Comparison of ENCODE assay signal across 8 mouse cellular contexts in the genomic region with DNA sequence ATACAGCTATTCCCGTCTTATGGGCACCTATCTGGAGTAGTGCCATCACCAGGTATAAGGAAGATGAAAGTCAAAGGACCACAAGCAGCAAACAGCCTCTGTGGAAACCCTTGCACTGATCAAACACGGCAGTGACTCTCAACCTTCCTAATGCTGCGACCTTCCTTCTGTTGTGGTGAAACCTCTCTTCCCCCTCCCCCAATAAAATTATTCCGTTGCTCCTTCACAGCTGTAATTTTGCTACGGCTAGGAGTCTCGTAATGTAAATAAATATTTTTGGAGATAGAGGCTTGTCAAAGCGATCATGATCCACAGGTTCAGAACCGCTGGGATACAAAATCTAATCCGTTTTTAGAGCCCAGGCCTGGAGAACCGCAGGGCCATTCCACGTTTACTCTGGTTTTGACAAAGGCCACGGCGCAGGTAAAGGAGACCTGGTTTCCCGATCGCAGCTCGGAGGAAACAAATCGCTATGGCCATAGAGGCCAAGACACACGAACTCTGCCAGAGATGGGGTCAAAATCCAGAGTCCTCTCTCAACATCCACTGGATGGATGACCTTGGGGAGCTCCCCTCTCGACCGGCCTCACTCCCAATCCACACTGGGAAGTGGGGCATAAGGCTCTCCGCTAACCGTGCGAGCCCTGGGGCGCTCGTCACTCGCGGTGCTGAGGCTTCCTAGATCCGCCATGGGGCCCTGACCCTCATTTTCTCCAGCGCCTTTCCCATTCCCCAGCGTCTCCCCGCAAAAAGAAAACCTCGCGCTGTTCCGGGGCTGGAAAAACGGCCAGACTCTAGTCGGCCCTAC. TPM values are rescaled to one million over a fixed set of nuclear protein-coding genes. Genes with fewer than 3 reads are reported as not detected.
A peak's percentile ranks its signal among the peaks of the same experiment; 100 is the strongest.
DNase-seq lines count a peak whose midpoint lies in the region; ATAC-seq and TF ChIP-seq lines count a peak whose summit lies in the region.

No protein-coding gene starts in this region.

- TF ChIP-seq POLR2A in testis, adult 2 months (IDR thresholded peaks at IDR 0.05; ENCODE audit: control insufficient read depth, low read depth, low read length), result no peak
- TF ChIP-seq POLR2A in embryonic fibroblast, embryonic 13.5 days (IDR thresholded peaks at IDR 0.05; ENCODE audit: low read depth, low read length), result no peak

- H3K27ac ChIP-seq in testis, adult 2 months (ENCODE audit: control insufficient read depth, insufficient read depth, low read depth, low read length), result peak overlapping the region; percentile 93
- peak overlapping the region; percentile 34 for H3K27ac ChIP-seq in embryonic fibroblast, embryonic 13.5 days (ENCODE audit: insufficient read depth, low read length)
- peak overlapping the region; percentile 93 for H3K27ac ChIP-seq in intestine, postnatal 0 days (ENCODE audit: low read depth, low read length)

- H3K4me3 ChIP-seq in testis, adult 2 months (ENCODE audit: control insufficient read depth, low read depth, low read length), result peak overlapping the region; percentile 90
- peak overlapping the region; percentile 92 for H3K4me3 ChIP-seq in embryonic fibroblast, embryonic 13.5 days (ENCODE audit: insufficient read depth, low read length)
- H3K4me3 ChIP-seq in intestine, postnatal 0 days (ENCODE audit: low read depth, low read length), result peak overlapping the region; percentile 94

- peak; percentile 28; the same call in 1 of the 2 replicates for ATAC-seq in frontal cortex, adult (ENCODE audit: low TSS enrichment)
- peak; percentile 60 for ATAC-seq in intestine, postnatal 0 days
- ATAC-seq in megakaryocyte progenitor cell, adult 5-6 weeks (replicated peaks; ENCODE audit: poor library complexity), result peak; percentile 40

- H3K36me3 ChIP-seq in testis, adult 2 months (ENCODE audit: control insufficient read depth, insufficient read depth, low read length), result no peaks in the 10 kb centered on the region; the same call in 1 of the 2 replicates
- peaks cover 24% of the 10 kb centered on the region for H3K36me3 ChIP-seq in intestine, postnatal 0 days (ENCODE audit: control insufficient read depth, insufficient read depth)

- DNase-seq in frontal cortex, postnatal 10 days (ENCODE audit: low spot score in 2 of 2), result no peak
- DNase-seq in testis, postnatal 10 days (ENCODE audit: low spot score), result no peak
- DNase-seq in urinary bladder, postnatal 10 days (ENCODE audit: low spot score), result no peak

- H3K9ac ChIP-seq in intestine, postnatal 0 days (ENCODE audit: low read depth, low read length), result peak overlapping the region; percentile 96

- H3K9me3 ChIP-seq in intestine, postnatal 0 days (ENCODE audit: control insufficient read depth), result no peaks in the 10 kb centered on the region

- H3K4me2 ChIP-seq in intestine, postnatal 0 days (replicated peaks; ENCODE audit: low read depth), result peak overlapping the region; percentile 86

- H3K4me1 ChIP-seq in testis, adult 2 months (ENCODE audit: control insufficient read depth, insufficient read depth, low read length), result peaks cover 2% of the 10 kb centered on the region; the same call in 1 of the 2 replicates
- H3K4me1 ChIP-seq in embryonic fibroblast, embryonic 13.5 days (ENCODE audit: control insufficient read depth, insufficient read depth, low read length), result peaks cover 2% of the 10 kb centered on the region
- H3K4me1 ChIP-seq in intestine, postnatal 0 days (replicated peaks; ENCODE audit: control insufficient read depth, insufficient read depth, low read length), result no peaks in the 10 kb centered on the region

- TF ChIP-seq CTCF in testis, adult 2 months (IDR thresholded peaks at IDR 0.05; ENCODE audit: control insufficient read depth, insufficient read depth, insufficient replicate concordance, low read depth, low read length), result no peak
- no peak for TF ChIP-seq CTCF in embryonic fibroblast, embryonic 13.5 days (IDR thresholded peaks at IDR 0.05; ENCODE audit: borderline replicate concordance, insufficient read depth, low read length)
- TF ChIP-seq CTCF in intestine, postnatal 0 days (IDR thresholded peaks at IDR 0.05; ENCODE audit: low read depth), result no peak

- WGBS in intestine, postnatal 0 days, result under 1% methylated on average over 36 of the region's 36 CpGs

- H3K27me3 ChIP-seq in testis, adult 2 months (ENCODE audit: control insufficient read depth, insufficient read depth, low read length), result no peaks in the 10 kb centered on the region
- H3K27me3 ChIP-seq in intestine, postnatal 0 days (replicated peaks; ENCODE audit: control insufficient read depth, insufficient read depth, low read length), result no peaks in the 10 kb centered on the region

RNA-seq across cellular contexts. Expression of a gene that starts 0.5 kb away (rescaled TPM):
- polyA plus RNA-seq in testis, adult 2 months (2012; rRNA removed), result 104 and 138 TPM in 2 replicates
- polyA plus RNA-seq in embryonic fibroblast, embryonic 13.5 days (2011; ENCODE audit: insufficient read length, low read depth, missing spikeins), result 712 and 728 TPM in 2 replicates
- polyA plus RNA-seq in intestine, postnatal 0 days (2015; fragmentation: Nextera tagmentation; extraction: Ambion mirVana), result 2,827 and 3,144 TPM in 2 replicates
- total RNA-seq in megakaryocyte progenitor cell, adult 5-6 weeks (2015), result 483 and 581 TPM in 2 replicates
- total RNA-seq in megakaryocyte progenitor cell, adult 5-6 weeks (2017), result 452 and 544 TPM in 2 replicates

RNA-seq across cellular contexts. Expression of a gene that starts 0.6 kb away (rescaled TPM):
- polyA plus RNA-seq in testis, adult 2 months (2012; rRNA removed), result 6.6 and 6.8 TPM in 2 replicates
- polyA plus RNA-seq in embryonic fibroblast, embryonic 13.5 days (2011; ENCODE audit: insufficient read length, low read depth, missing spikeins), result 22.2 and 22.6 TPM in 2 replicates
- polyA plus RNA-seq in intestine, postnatal 0 days (2015; fragmentation: Nextera tagmentation; extraction: Ambion mirVana), result 4.3 and 5.2 TPM in 2 replicates
- total RNA-seq in megakaryocyte progenitor cell, adult 5-6 weeks (2015), result 9.0 and 12.6 TPM in 2 replicates
- total RNA-seq in megakaryocyte progenitor cell, adult 5-6 weeks (2017), result 23.0 and 27.4 TPM in 2 replicates

RNA-seq across cellular contexts. Expression of a gene that starts 22.4 kb away (rescaled TPM):
- 4.4 and 4.9 TPM in 2 replicates for polyA plus RNA-seq in testis, adult 2 months (2012; rRNA removed)
- 3.9 and 5.9 TPM in 2 replicates for polyA plus RNA-seq in embryonic fibroblast, embryonic 13.5 days (2011; ENCODE audit: insufficient read length, low read depth, missing spikeins)
- 3.9 TPM in 2 replicates for polyA plus RNA-seq in intestine, postnatal 0 days (2015; fragmentation: Nextera tagmentation; extraction: Ambion mirVana)
- 17.0 and 18.7 TPM in 2 replicates for total RNA-seq in megakaryocyte progenitor cell, adult 5-6 weeks (2015)
- total RNA-seq in megakaryocyte progenitor cell, adult 5-6 weeks (2017), result 20.6 and 25.7 TPM in 2 replicates

RNA-seq across cellular contexts. Expression of a gene that starts 39.2 kb away (rescaled TPM):
- polyA plus RNA-seq in testis, adult 2 months (2012; rRNA removed), result 31.8 and 31.9 TPM in 2 replicates
- 13.3 and 18.4 TPM in 2 replicates for polyA plus RNA-seq in embryonic fibroblast, embryonic 13.5 days (2011; ENCODE audit: insufficient read length, low read depth, missing spikeins)
- 9.4 and 14.4 TPM in 2 replicates for polyA plus RNA-seq in intestine, postnatal 0 days (2015; fragmentation: Nextera tagmentation; extraction: Ambion mirVana)
- total RNA-seq in megakaryocyte progenitor cell, adult 5-6 weeks (2015), result 22.8 and 29.0 TPM in 2 replicates
- total RNA-seq in megakaryocyte progenitor cell, adult 5-6 weeks (2017), result 9.1 and 14.2 TPM in 2 replicates

RNA-seq across cellular contexts. Expression of a gene that starts 48.2 kb away (rescaled TPM):
- polyA plus RNA-seq in testis, adult 2 months (2012; rRNA removed), result 2.7 and 4.1 TPM in 2 replicates
- polyA plus RNA-seq in embryonic fibroblast, embryonic 13.5 days (2011; ENCODE audit: insufficient read length, low read depth, missing spikeins), result 13.7 and 15.2 TPM in 2 replicates
- 2.6 and 3.0 TPM in 2 replicates for polyA plus RNA-seq in intestine, postnatal 0 days (2015; fragmentation: Nextera tagmentation; extraction: Ambion mirVana)
- 6.1 and 7.3 TPM in 2 replicates for total RNA-seq in megakaryocyte progenitor cell, adult 5-6 weeks (2015)
- 11.3 and 14.4 TPM in 2 replicates for total RNA-seq in megakaryocyte progenitor cell, adult 5-6 weeks (2017)

Comparison
In these comparisons a context has a peak if more than half of its experiments do, and no peak if none do; other contexts are left out.
1. H3K27ac ChIP-seq: peak in every context shown above with its lines; median percentile 93 in testis, adult 2 months; 93 in intestine, postnatal 0 days; 34 in embryonic fibroblast, embryonic 13.5 days.